Mouse (Mus musculus): ENCODE measurements around the gene Il20rb. TPM values are rescaled to one million over a fixed set of nuclear protein-coding genes. Genes with fewer than 3 reads are reported as not detected.

Il20rb gene
- 2.1 TPM in 2 replicates for polyA plus RNA-seq (2015; fragmentation: Nextera tagmentation; extraction: Ambion mirVana)

GRCm38 (mm10) chr9:100486431-100486830, at the start of gene Il20rb:
Il20rb (minus strand) TSS chr9:100486788.

Other genes starting within 250 kb of the Il20rb start
- 34.6 and 36.0 TPM in 2 replicates for gene Nck1, start 59.3 kb upstream of the Il20rb start, polyA plus RNA-seq (2015; fragmentation: Nextera tagmentation; extraction: Ambion mirVana)
- gene Slc35g2, start 84.3 kb upstream of the Il20rb start, polyA plus RNA-seq (2015; fragmentation: Nextera tagmentation; extraction: Ambion mirVana) = 2.8 and 3.5 TPM in 2 replicates
- 22.0 and 26.8 TPM in 2 replicates for gene Stag1, start 111.0 kb upstream of the Il20rb start, polyA plus RNA-seq (2015; fragmentation: Nextera tagmentation; extraction: Ambion mirVana)